Mouse (Mus musculus): ENCODE results near the gene Usp7.

GRCm38 (mm10) chr16:8837595-8837994, 45.5 kb upstream of the Usp7 start:
- TF ChIP-seq GATA1 (IDR thresholded peaks at IDR 0.05; ENCODE audit: borderline replicate concordance, low read length) (no peak), FLI1 (IDR thresholded peaks at IDR 0.05; ENCODE audit: low read length) (no peak)
